Mouse (Mus musculus) embryo, embryonic 9.5 days (tissue): ENCODE data around the gene Gpr157.

Experiments used
- DNase-seq: peaks from one replicate; pipeline ENCODE4 v3.0.0-alpha.2; 2017; ENCODE audit errors: extremely low spot score

The Gpr157 gene

DNA sequence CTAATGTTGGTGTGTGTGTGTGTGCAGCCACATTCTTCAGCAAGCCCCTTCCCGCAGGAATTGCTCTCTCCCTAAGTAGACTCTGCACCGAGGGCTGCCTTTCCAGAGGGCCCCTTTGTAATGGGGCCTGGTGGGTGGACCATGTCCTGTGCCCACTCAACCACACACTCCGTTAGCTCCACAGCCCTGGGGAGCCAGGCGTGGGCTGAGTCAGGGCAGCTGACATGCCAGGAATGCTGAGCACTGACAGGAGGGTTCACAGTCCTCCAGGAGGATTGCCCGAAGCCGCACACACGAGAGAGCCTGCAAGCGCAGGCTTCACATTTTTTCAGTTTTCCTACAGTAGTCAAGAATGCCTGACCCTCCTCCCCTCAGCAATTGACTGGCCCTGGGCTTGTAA is 17.0 kb upstream of the Gpr157 start:
- DNase-seq: no peak

DNA sequence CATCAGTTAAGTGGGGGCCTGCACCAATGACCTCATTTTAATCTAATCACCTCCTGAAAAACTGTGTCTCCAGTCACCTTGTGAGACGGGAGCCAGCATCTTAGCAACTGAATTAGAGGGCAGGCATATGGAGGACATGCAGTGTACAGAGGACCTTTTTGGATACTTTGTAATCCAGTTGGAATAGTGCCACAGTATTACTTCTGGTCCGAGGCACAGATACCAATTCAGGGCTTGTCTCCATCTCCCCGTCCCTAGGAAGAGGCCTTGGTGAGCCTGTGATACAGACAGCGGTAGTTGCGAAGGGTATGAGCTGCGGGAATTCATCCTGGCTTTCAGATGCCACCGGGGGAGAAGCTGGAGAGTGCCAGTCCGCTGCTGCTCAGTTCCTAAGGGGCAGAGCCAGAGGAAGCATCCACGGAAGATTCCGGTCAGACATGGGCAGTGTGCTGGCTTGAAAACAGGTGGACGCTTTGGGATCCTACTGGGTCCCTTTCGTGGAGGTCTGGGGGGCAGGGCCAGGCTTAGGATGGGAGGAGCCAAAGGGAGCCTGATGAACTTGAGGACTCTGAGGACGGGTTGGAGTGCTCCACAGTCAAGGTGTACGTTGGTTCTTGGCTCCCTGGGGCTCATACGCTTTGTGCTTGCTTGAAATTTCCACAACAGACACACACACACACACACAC is 14.6 kb upstream of the Gpr157 start:
- no peak for DNase-seq

DNA sequence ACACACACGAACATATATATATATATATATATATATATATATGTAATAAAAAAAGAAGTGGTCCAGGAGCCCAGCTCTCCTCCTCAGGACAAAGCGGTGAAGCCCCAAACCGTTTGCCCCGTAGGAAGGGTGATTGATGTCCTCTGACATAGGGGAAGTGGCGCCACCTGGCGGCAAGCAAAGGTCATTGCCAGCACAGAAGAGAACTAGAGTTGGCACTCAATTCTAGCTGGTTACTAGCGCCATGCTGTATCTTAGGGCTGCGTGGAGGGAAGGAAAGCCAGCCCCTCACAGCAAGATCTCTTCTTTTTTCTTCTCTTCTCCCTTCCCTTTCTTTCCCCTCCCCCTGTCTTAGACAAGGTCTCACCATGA is 14.1 kb upstream of the Gpr157 start:
- DNase-seq: peak; percentile 35

DNA sequence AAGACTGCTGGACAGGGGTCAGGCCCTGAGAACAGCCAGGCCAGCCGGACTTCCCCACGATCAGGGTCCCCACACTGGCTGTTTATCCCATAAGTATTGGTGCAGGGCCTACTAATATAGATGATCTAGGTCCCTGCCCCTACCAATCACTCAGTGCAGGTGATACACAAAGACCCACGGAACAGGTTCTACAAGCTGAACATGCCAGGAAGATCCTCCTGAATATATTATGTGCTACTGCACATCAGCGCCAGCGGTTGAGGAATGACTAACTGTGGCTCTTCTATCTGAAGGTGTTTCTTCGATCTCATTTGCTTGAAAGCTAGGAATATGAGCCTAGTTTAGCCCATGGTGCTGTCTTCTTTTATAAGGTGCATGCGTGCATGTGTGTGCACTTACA is 11.8 kb upstream of the Gpr157 start:
- no peak for DNase-seq

DNA sequence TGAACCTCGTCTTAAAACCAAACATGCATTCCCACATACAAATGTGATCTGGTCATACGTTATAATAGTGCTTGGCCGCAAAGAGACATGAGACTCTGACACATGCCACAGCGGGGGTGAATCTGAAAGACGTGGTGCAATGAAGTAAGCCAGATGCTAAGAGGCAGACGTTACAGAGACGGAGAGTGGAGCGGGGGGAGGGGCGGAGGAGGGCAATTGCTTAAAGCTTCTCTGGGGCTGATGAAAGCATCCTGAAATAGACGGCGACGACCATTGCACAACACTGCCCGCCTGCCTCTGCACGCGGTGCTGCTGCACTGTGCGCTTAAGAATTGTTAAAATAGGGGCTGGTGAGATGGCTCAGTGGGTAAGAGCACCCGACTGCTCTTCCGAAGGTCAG is 11.0 kb upstream of the Gpr157 start:
- no peak for DNase-seq

GRCm38 (mm10) chr4:150078646-150079045 is 8.5 kb upstream of the Gpr157 start:
- DNase-seq: no peak

- no peak for DNase-seq
These were observed 7.9 kb upstream of the Gpr157 start for GRCm38 (mm10) chr4:150079244-150079643.

- DNase-seq: no peak
These were observed 6.7 kb upstream of the Gpr157 start for GRCm38 (mm10) chr4:150080330-150080967.

- DNase-seq: no peak
These were observed 1.8 kb upstream of the Gpr157 start for GRCm38 (mm10) chr4:150085366-150085765.

GRCm38 (mm10) chr4:150086841-150087160 is 364 bp upstream of the Gpr157 start:
- no peak for DNase-seq

- DNase-seq: no peak
These were observed 845 bp downstream of the Gpr157 start for GRCm38 (mm10) chr4:150087890-150088530.

GRCm38 (mm10) chr4:150089121-150089520 is 2.0 kb downstream of the Gpr157 start:
- no peak for DNase-seq

- peak; percentile 48 for DNase-seq
These were observed 4.9 kb downstream of the Gpr157 start for GRCm38 (mm10) chr4:150091887-150092582.

DNA sequence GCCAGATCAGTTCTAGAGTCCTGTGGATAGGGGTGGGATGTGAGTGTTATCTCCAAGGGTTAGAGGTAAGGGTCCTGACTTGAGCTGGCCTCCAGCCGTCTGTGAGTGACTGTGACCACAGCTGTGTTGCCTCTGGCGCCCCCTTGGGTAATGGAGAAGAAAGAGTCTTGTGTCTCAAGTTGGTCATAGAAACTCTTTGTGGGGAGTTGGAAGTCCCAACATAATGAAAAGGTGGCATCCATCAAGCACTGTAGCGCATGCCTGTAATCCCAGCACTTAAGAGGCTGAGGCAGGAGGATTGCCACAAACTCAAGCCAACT is 5.4 kb downstream of the Gpr157 start:
- DNase-seq: peak; percentile 31

DNA sequence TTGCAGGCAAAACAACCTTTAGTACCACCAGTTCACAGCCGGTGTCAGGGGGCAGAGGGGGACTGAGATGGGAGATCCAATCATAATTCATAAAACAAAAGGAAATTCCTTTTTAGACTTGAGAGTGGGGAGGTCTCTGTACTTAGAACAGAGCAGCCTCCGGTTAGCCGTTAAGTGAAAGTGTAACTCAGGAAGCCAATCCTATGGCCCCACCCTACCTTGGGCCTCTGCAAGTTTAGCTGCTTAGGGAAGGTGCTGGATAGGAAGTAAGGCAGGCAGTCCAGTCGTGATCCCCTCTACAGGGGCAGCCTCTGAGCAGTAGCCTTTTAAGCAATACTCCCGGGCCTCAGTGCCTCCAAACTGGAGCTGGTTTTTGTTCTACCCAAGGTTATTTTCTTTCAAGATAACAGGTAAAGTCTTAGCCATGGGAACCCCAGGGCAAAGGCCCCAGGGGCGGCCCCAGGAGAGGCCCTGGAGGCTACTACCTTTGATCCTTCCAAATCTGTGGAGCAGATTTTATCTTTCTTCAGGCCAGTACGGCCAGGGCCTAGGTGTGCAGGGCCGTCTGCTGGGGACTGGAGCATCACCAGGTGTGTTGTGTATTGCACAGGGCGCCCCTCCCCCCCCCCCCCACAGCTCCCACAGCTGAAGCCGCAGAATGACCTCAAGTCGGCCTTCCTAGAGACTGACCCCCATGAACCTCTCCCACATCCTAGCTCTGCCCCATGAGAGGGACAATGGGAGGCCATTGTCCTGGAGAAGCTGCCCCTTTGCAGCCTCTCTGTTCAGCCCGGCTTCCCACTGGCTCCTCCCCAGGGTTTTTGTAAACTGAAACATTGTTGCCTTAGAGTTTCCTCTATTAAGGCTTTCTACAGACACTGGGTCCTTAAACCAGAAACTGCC is 6.6 kb downstream of the Gpr157 start:
- DNase-seq: no peak

DNA sequence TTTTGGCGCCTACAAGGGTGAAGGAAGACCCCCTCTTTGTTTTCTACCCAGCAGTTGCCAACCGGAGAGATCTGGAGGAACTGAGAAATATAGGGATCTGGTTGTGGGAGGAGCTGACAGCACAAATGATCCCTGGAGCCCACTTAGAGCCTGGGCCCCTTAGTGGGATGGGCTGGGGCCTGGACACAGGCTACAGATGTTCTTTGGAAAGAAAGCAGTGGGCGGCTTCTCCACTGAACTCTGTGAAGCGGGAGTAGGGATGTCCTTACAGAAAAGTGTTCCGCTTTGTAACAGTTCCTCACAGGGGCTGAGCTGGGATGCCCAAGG is 7.3 kb downstream of the Gpr157 start:
- peak; percentile 62 for DNase-seq

GRCm38 (mm10) chr4:150096309-150096708 is 9.1 kb downstream of the Gpr157 start:
- no peak for DNase-seq

- DNase-seq: no peak
These were observed 10.7 kb downstream of the Gpr157 start for GRCm38 (mm10) chr4:150097847-150098246.

DNA sequence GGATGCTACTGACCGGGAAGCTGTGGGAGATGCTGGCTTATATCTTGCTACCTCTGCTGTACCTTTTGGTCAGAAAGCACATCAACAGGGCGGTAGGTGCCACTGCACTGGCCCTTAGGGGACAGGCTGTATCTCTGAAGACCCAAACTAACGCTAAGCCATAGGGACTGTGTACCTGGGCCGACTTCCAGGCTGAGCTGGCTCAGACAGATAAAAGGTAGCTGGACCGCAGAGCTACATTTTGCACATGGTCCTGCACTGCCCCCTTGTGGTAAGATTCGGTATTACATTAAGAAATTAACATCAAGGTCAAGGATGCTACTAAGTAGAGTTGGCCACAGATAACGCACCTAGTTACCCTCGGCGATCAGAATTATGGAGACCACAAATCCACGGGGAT is 11.7 kb downstream of the Gpr157 start:
- DNase-seq: peak; percentile 75

DNA sequence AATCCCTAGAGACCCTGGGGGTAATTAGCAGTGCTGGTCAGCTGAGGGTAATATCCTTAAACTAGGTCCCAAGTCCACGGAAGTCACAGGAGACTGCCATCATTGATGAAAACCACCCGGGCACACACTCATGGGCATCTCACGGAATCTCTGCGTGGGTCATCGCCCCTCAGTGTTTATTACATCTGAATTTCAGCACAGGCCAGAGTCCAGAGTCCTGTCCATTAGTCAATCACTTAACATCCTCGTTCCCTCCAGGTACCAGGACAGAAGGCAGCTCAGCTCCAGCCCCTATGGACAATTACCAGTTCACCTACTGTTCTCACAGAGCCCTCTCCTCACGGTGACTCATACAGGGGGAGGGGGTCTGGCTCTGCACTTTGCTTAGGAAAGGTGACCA is 15.7 kb downstream of the Gpr157 start:
- DNase-seq: no peak

DNA sequence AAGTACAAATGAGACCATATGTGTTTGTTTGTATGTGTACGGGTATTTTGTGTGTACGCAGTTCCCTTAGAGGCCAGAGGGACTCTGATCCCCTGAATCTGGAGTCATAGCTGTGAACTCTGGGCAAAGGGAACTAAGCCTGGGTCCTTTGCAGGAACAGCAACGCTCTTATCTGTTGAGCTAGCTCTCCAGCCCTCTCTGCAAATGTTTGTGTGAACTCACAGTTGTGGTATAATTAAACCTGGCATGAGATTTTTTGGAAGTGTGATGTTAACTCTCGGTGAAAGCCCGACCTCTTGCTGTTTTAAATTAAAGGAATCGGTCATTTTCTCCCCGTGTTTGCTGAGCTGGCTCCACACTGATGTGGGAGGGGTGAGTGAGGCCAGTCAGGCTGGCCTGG is 18.5 kb downstream of the Gpr157 start:
- DNase-seq: no peak

GRCm38 (mm10) chr4:150106637-150107036 is 19.5 kb downstream of the Gpr157 start:
- DNase-seq: no peak
